Mouse (Mus musculus) testis, adult 2 months (tissue): ENCODE data around the gene Coq8b. TPM values are rescaled to one million over a fixed set of nuclear protein-coding genes. Genes with fewer than 3 reads are reported as not detected.
A peak's percentile ranks its signal among the peaks of the same experiment; 100 is the strongest.

ENCODE experiments used
- H3K27ac ChIP-seq: fragments of 200-500 bp; 2 replicates; pipeline ENCODE4 v1.5.1; 2012; ENCODE audit warnings: low read depth, low read length; ENCODE audit not compliant: control insufficient read depth, insufficient read depth
- H3K27me3 ChIP-seq: fragments of 200-500 bp; 2 replicates; pipeline ENCODE4 v1.6.1; 2012; ENCODE audit warnings: mild to moderate bottlenecking, low read length, moderate library complexity; ENCODE audit not compliant: control insufficient read depth, insufficient read depth
- H3K36me3 ChIP-seq: fragments of 200-500 bp; 2 replicates; pipeline ENCODE4 v1.6.1; 2012; ENCODE audit warnings: mild to moderate bottlenecking, low read length; ENCODE audit not compliant: control insufficient read depth, insufficient read depth
- H3K4me1 ChIP-seq: fragments of 200-500 bp; 2 replicates; pipeline ENCODE4 v1.6.1; 2012; ENCODE audit warnings: low read length; ENCODE audit not compliant: control insufficient read depth, insufficient read depth
- H3K4me3 ChIP-seq: fragments of 200-500 bp; 2 replicates; pipeline ENCODE4 v1.5.1; 2012; ENCODE audit warnings: low read depth, mild to moderate bottlenecking, low read length, moderate library complexity, mixed read lengths; ENCODE audit not compliant: control insufficient read depth
- CTCF ChIP-seq: fragments of 200-500 bp; IDR thresholded peaks from 2 replicates; pipeline ENCODE4 v1.5.1; 2012; ENCODE audit warnings: low read depth, mild to moderate bottlenecking, inconsistent platforms, low read length, moderate library complexity; ENCODE audit not compliant: control insufficient read depth, insufficient read depth, insufficient replicate concordance
- POLR2A ChIP-seq: fragments of 200-500 bp; IDR thresholded peaks from 2 replicates; pipeline ENCODE4 v1.6.1; 2012; ENCODE audit warnings: low read depth, mild to moderate bottlenecking, inconsistent platforms, low read length, moderate library complexity; ENCODE audit not compliant: control insufficient read depth
- polyA plus RNA-seq: library from polyadenylated mRNA; depleted of rRNA; stranded (reverse); fragments of >200 nt; gene quantifications from 2 replicates; pipeline ENCODE4 v1.2.3, GENCODE M21; 2012

Coq8b gene
- polyA plus RNA-seq, 1 experiment, result 33.7 TPM

- Histone ChIP-seq H3K27ac (no peak overlapping the region), H3K27me3 (no peaks in the 10 kb centered on the region), H3K4me1 (no peaks in the 10 kb centered on the region), H3K4me3 (no peak overlapping the region), H3K36me3 (no peaks in the 10 kb centered on the region; the same call in 1 of the 2 replicates)
- TF ChIP-seq POLR2A, result no peak
Observed at GRCm38 (mm10) chr7:27249146-27249545, 16.3 kb downstream of the Coq8b start.

GRCm38 (mm10) chr7:27249928-27250327, 17.1 kb downstream of the Coq8b start:
- H3K36me3 ChIP-seq, result no peaks in the 10 kb centered on the region; the same call in 1 of the 2 replicates
- no peak overlapping the region for H3K27ac ChIP-seq
- no peaks in the 10 kb centered on the region for H3K27me3 ChIP-seq
- no peak for TF ChIP-seq CTCF
- no peak for TF ChIP-seq POLR2A
- H3K4me3 ChIP-seq, result no peak overlapping the region
- H3K4me1 ChIP-seq, result no peaks in the 10 kb centered on the region

DNA sequence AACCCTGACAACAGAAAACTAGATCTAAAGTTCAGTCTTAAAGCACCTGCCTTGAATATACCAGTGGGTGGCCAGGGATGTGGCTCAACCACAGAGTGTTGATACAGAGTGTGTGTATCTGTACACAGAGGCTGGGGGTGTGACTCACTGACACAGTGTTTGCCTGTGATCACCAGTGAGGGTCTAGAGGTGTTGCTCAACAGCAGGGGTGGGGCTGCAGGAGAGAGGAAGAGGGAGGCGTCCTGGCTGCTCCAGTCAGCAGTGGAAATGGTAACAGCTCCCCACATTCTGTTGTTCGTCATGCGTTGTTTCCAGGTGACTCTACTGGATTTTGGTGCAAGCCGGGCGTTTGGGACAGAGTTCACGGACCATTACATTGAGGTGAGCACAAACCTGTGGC, 19.1 kb downstream of the Coq8b start:
- Histone ChIP-seq H3K4me3 (no peak overlapping the region), H3K36me3 (no peaks in the 10 kb centered on the region), H3K4me1 (peaks cover under 1% of the 10 kb centered on the region; the same call in 1 of the 2 replicates), H3K27me3 (no peaks in the 10 kb centered on the region), H3K27ac (no peak overlapping the region)
- no peak for TF ChIP-seq POLR2A
- TF ChIP-seq CTCF, result no peak

DNA sequence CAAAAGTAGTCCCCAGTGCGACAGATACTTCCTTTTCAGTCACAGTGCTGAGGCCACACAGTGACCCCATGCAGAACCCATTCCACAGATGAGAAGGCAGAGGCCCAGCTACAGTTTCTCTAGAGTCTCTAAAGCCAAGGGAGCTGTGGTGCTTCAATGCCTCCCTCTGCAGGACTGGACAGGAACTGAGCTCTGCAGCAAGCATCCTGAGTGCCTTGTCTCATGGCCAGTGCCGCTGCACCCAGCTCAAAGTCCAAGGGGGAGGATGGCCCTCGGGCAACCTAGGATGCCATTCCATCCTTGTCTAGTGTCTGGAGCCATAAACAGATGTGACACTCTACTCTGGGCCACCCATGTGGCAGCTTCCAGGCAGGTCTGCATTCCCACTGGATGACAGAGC, 22.9 kb downstream of the Coq8b start:
- Histone ChIP-seq H3K27ac (no peak overlapping the region), H3K4me1 (peaks cover 22% of the 10 kb centered on the region), H3K27me3 (no peaks in the 10 kb centered on the region), H3K4me3 (no peak overlapping the region), H3K36me3 (no peaks in the 10 kb centered on the region)
- TF ChIP-seq CTCF (peak; percentile 46; the same call in 1 of the 2 replicates), POLR2A (no peak)

- Histone ChIP-seq H3K4me3 (peak overlapping the region; percentile 28), H3K27ac (peak overlapping the region; percentile 88), H3K4me1 (peaks cover 22% of the 10 kb centered on the region)
Observed at GRCm38 (mm10) chr7:27257046-27257851, 24.4 kb downstream of the Coq8b start.

GRCm38 (mm10) chr7:27257852-27258204, 25.0 kb downstream of the Coq8b start:
- Histone ChIP-seq H3K27ac (peak overlapping the region; percentile 88), H3K27me3 (no peaks in the 10 kb centered on the region), H3K4me3 (peak overlapping the region; percentile 77), H3K4me1 (peaks cover 22% of the 10 kb centered on the region), H3K36me3 (no peaks in the 10 kb centered on the region)
- TF ChIP-seq CTCF, result no peak
- TF ChIP-seq POLR2A, result no peak

More at GRCm38 (mm10) chr7:27257046-27257851, 24.4 kb downstream of the Coq8b start:
- H3K36me3 ChIP-seq, result no peaks in the 10 kb centered on the region
- H3K27me3 ChIP-seq, result no peaks in the 10 kb centered on the region
- no peak for TF ChIP-seq CTCF
- TF ChIP-seq POLR2A, result no peak

DNA sequence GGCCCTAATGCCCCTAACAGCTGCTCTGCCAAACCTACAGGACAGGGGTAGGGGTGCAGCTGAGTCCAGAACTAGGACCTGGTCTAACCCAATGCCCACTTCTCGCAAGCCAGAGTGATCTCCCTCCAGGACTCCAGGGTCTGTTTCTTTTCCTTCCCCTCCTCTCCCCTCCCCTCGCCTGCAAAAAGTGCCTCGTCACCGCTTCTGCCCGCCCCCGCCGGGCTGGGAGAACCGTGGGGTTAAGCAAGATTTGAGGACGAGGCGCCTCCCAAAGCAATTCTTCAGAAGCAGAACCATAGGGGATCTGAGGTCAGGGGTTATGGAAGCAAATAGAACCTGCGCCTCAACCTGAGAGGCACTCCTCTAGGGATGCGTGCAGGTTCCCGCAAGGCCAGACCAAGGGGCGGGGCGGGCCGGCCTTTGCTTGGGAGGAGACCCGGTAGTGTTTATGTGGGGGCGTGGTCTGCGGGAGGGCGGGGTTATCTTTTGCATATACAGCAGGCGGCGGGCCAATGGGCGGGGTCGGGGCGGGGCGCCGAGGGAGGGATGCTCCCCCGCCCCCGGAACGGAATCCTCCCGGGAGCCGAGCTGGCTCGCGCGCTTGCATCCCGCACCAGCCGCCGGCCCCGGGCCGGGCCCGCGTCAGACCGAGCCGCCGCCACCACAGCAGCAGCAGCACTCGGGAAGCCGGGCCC, 25.5 kb downstream of the Coq8b start, which contains the start of gene Numbl:
Gene Numbl (plus strand): TSS at position 229 of the 695 bp plus-strand sequence.
- Histone ChIP-seq H3K36me3 (no peaks in the 10 kb centered on the region), H3K27me3 (no peaks in the 10 kb centered on the region), H3K27ac (peak within 1 kb of the TSS; percentile 88), H3K4me3 (peak within 1 kb of the TSS; percentile 77), H3K4me1 (peaks cover 22% of the 10 kb centered on the region)
- TF ChIP-seq POLR2A, result no peak
- no peak for TF ChIP-seq CTCF

GRCm38 (mm10) chr7:27259271-27259721, 26.5 kb downstream of the Coq8b start:
- Histone ChIP-seq H3K4me1 (peaks cover 22% of the 10 kb centered on the region), H3K27me3 (no peaks in the 10 kb centered on the region), H3K36me3 (no peaks in the 10 kb centered on the region), H3K27ac (no peak overlapping the region), H3K4me3 (peak overlapping the region; percentile 71)
- TF ChIP-seq POLR2A, result no peak
- TF ChIP-seq CTCF, result no peak
